Mouse (Mus musculus) embryonic fibroblast, embryonic 13.5 days (primary cell): Measurements from ENCODE around the gene BC034090. TPM values are rescaled to one million over a fixed set of nuclear protein-coding genes. Genes with fewer than 3 reads are reported as not detected.
"Not testable (repeated sequence)": the region's sequence is repeated elsewhere in the genome, so short reads cannot be mapped to it uniquely, and the experiment has no call there.

Experiments used
- H3K27ac ChIP-seq: 2 replicates; pipeline ENCODE4 v1.5.1; 2012; ENCODE audit warnings: low read length, control low read depth, inconsistent platforms; ENCODE audit not compliant: insufficient read depth
- H3K4me1 ChIP-seq: 2 replicates; pipeline ENCODE4 v1.6.1; 2011; ENCODE audit warnings: low read length; ENCODE audit not compliant: control insufficient read depth, insufficient read depth
- H3K4me3 ChIP-seq: 2 replicates; pipeline ENCODE4 v1.5.1; 2011; ENCODE audit warnings: mild to moderate bottlenecking, control low read depth, low read length; ENCODE audit not compliant: insufficient read depth
- CTCF ChIP-seq: IDR thresholded peaks from 2 replicates; pipeline ENCODE4 v1.5.1; 2011; ENCODE audit warnings: mild to moderate bottlenecking, control low read depth, low read length, moderate library complexity, borderline replicate concordance; ENCODE audit not compliant: insufficient read depth
- POLR2A ChIP-seq: IDR thresholded peaks from 2 replicates; pipeline ENCODE4 v1.6.1; 2011; ENCODE audit warnings: low read depth, mild to moderate bottlenecking, control low read depth, low read length, moderate library complexity
- polyA plus RNA-seq: library from polyadenylated mRNA; stranded (reverse); fragments of >200 nt; gene quantifications from 2 replicates; pipeline ENCODE4 v1.2.4, GENCODE M21; 2011; ENCODE audit warnings: low read depth; ENCODE audit not compliant: missing spikeins, insufficient read length

Gene BC034090
- polyA plus RNA-seq, 1 experiment = 25.1 TPM

- no peak overlapping the region for H3K27ac ChIP-seq
- no peaks in the 10 kb centered on the region for H3K4me1 ChIP-seq
- TF ChIP-seq CTCF (no peak), POLR2A (no peak)
- no peak overlapping the region for H3K4me3 ChIP-seq
Observed at GRCm38 (mm10) chr1:155199522-155199921, 44.7 kb downstream of the BC034090 start.

GRCm38 (mm10) chr1:155196691-155197090 lies 47.6 kb downstream of the BC034090 start:
- Histone ChIP-seq H3K4me1 (no peaks in the 10 kb centered on the region), H3K4me3 (no peak overlapping the region), H3K27ac (no peak overlapping the region)
- no peak for TF ChIP-seq CTCF
- TF ChIP-seq POLR2A = no peak

- Histone ChIP-seq H3K4me3 (no peak overlapping the region), H3K4me1 (no peaks in the 10 kb centered on the region), H3K27ac (no peak overlapping the region)
- TF ChIP-seq CTCF (no peak), POLR2A (no peak)
Observed at GRCm38 (mm10) chr1:155192805-155193368, 51.4 kb downstream of the BC034090 start.

GRCm38 (mm10) chr1:155191671-155192070 lies 52.6 kb downstream of the BC034090 start:
- Histone ChIP-seq H3K4me3 (no peak overlapping the region), H3K27ac (no peak overlapping the region), H3K4me1 (no peaks in the 10 kb centered on the region)
- TF ChIP-seq CTCF (no peak), POLR2A (no peak)

- no peak for TF ChIP-seq CTCF
- TF ChIP-seq POLR2A = no peak
- no peaks in the 10 kb centered on the region for H3K4me1 ChIP-seq
- no peak overlapping the region for H3K27ac ChIP-seq
- no peak overlapping the region for H3K4me3 ChIP-seq
Observed at GRCm38 (mm10) chr1:155191219-155191618, 53.0 kb downstream of the BC034090 start.

GRCm38 (mm10) chr1:155188656-155189055 lies 55.6 kb downstream of the BC034090 start:
- Histone ChIP-seq H3K4me1 (peaks cover 2% of the 10 kb centered on the region; the same call in 1 of the 2 replicates), H3K4me3 (no peak overlapping the region), H3K27ac (no peak overlapping the region)
- TF ChIP-seq POLR2A (no peak), CTCF (no peak)

GRCm38 (mm10) chr1:155184191-155184590 lies 60.1 kb downstream of the BC034090 start:
- TF ChIP-seq POLR2A (no peak), CTCF (no peak)
- H3K4me1 ChIP-seq = peaks cover 5% of the 10 kb centered on the region; the same call in 1 of the 2 replicates
- no peak overlapping the region for H3K4me3 ChIP-seq
- H3K27ac ChIP-seq = no peak overlapping the region

- Histone ChIP-seq H3K4me1 (peaks cover 2% of the 10 kb centered on the region; the same call in 1 of the 2 replicates), H3K27ac (no peak overlapping the region), H3K4me3 (no peak overlapping the region)
- TF ChIP-seq POLR2A (no peak), CTCF (no peak)
Observed at GRCm38 (mm10) chr1:155178192-155178924, 65.9 kb downstream of the BC034090 start.

- Histone ChIP-seq H3K27ac (no peak overlapping the region), H3K4me1 (no peaks in the 10 kb centered on the region)
Observed at GRCm38 (mm10) chr1:155174424-155174823, 69.8 kb downstream of the BC034090 start.

GRCm38 (mm10) chr1:155173644-155174016 lies 70.6 kb downstream of the BC034090 start:
- H3K4me3 ChIP-seq, H3K27ac ChIP-seq, H3K4me1 ChIP-seq: not testable (repeated sequence)

More at GRCm38 (mm10) chr1:155174424-155174823, 69.8 kb downstream of the BC034090 start:
- TF ChIP-seq POLR2A (no peak), CTCF (no peak)
- no peak overlapping the region for H3K4me3 ChIP-seq
